Mouse (Mus musculus) thymus, postnatal 4 days (tissue): Measurements from ENCODE around the gene Speer4e.
"Not testable (repeated sequence)": the region's sequence is repeated elsewhere in the genome, so short reads cannot be mapped to it uniquely, and the experiment has no call there.

Experiments
- DNase-seq: peaks from one replicate; pipeline ENCODE4 v3.0.0; 2021

Speer4e gene

GRCm38 (mm10) chr5:14938329-14938728 lies at the start of gene Speer4e:
Gene Speer4e, minus strand, starts transcription at chr5:14938429.
- DNase-seq, result not testable (repeated sequence)

GRCm38 (mm10) chr5:14986649-14987387 lies 48.6 kb upstream of the Speer4e start:
- DNase-seq, result not testable (repeated sequence)

DNA sequence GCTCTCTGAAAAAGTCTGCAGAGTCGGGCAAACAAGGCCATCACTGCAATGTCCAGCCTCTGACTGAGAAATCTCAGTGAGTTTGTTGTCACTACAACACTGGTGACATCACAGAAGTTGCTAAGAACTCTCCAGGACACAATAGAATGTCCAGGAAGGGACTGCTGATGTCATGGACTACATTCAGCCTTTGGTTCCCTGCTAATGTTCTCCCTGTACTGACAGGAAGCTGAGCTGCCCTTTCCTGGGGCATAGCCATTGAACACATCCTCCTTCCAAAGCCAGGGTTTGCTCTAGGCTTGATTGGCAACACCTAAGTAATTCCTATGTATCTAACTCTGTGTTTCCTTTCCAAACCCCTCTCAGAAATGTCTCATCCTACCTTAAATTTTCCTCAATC lies 40.6 kb upstream of the Speer4e start, which contains the start of gene Gm10354:
TSS of gene Gm10354 (minus strand) at position 101 of the 400 bp plus-strand sequence.
- not testable (repeated sequence) for DNase-seq

DNA sequence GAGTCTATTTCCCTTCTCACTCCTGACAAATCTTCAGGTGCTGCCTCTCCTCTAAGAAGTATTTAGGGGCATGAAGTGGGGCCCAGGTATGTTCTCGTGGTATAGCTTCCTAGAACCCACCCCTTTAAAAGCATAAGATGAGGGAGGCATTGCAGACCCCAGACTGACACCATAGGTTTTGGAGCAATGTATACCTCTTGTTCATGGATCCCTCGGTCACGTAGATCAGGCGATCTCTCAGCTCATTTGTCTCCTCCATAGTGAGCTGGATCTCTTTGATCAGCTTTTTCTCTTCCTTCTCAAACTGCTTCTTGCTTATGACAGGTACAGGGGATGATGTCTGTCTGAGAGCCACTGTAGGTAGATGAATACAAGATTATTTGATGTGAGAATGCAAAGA lies 39.1 kb upstream of the Speer4e start:
- DNase-seq, result not testable (repeated sequence)

DNA sequence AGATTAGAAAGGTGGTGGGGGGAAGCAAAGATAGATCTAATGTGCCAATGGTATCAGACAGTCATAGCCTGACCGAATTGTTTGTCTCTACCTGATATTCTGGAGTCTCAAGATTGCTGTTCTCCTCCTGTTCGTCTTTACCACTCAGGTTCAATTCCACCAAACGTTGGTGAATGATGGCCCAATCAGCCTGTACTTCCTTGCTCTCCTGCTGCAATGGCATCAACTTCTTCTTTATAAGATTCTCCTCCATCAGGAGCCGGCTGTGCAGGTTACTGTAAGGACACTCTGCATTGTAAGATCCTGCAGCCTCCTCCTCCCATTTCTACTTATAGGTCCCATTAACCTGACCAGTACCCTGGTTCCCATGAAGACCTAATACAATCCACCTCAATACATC lies 37.1 kb upstream of the Speer4e start:
- DNase-seq, result not testable (repeated sequence)

- not testable (repeated sequence) for DNase-seq
Measured at GRCm38 (mm10) chr5:14972841-14973240, 34.6 kb upstream of the Speer4e start.

DNA sequence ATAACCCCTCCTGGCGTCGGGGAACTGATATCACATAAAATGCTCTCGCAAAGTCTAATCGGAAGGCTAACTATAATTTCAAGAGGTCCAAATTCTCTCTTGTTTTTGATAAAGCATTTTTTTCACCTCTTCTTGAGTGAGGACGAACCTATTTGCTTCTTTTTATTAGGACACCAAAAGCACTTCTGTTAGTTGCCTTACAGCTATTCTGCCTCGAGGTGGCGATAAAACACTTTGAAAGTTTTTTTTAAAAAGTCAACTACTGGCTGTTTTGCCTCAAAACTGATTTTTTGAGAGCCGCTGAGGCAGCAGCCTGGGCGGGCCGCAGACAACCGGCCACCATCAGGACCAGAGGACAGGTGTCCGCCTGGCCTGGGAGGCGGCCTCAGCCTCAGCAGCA lies 25.6 kb upstream of the Speer4e start:
- not testable (repeated sequence) for DNase-seq

- DNase-seq, result not testable (repeated sequence)
Measured at GRCm38 (mm10) chr5:14961502-14961901, 23.3 kb upstream of the Speer4e start.

GRCm38 (mm10) chr5:14955928-14956706 lies 17.9 kb upstream of the Speer4e start:
- not testable (repeated sequence) for DNase-seq

- not testable (repeated sequence) for DNase-seq
Measured at GRCm38 (mm10) chr5:14953587-14953986, 15.4 kb upstream of the Speer4e start.

DNA sequence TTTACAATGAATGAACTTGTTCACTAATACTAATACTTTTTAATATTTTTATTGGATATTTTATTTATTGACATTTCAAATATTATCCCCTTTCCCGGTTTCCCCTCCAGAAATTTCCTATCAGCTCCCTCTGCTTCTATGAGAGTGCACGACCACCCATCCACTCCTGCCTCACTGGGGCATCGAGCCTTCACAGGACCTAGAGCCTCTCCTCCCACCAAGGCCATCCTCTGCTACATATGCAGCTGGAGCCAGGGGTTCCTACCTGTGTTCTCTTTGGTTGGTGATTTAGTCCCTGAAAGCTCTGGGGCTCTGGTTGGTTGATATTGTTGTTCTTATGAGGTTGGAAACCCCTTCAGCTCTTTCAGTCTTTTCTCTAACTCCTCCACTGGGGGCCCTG lies 14.5 kb upstream of the Speer4e start:
- not testable (repeated sequence) for DNase-seq

- DNase-seq, result not testable (repeated sequence)
Measured at GRCm38 (mm10) chr5:14951822-14952221, 13.6 kb upstream of the Speer4e start.

GRCm38 (mm10) chr5:14947482-14948198 lies 9.4 kb upstream of the Speer4e start:
- not testable (repeated sequence) for DNase-seq

GRCm38 (mm10) chr5:14945524-14945923 lies 7.3 kb upstream of the Speer4e start:
- not testable (repeated sequence) for DNase-seq

GRCm38 (mm10) chr5:14941043-14941442 lies 2.8 kb upstream of the Speer4e start:
- DNase-seq, result not testable (repeated sequence)

- DNase-seq, result not testable (repeated sequence)
Measured at GRCm38 (mm10) chr5:14933721-14934120, 4.5 kb downstream of the Speer4e start.

GRCm38 (mm10) chr5:14927047-14927446 lies 11.2 kb downstream of the Speer4e start:
- not testable (repeated sequence) for DNase-seq

DNA sequence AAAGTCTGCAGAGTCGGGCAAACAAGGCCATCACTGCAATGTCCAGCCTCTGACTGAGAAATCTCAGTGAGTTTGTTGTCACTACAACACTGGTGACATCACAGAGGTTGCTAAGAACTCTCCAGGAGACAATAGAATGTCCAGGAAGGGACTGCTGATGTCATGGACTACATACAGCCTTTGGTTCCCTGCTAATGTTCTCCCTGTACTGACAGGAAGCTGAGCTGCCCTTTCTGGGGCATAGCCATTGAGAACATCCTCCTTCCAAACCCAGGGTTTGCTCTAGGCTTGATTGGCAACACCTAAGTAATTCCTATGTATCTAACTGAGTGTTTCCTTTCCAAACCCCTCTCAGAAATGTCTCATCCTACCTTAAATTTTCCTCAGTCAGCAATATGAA lies 23.4 kb downstream of the Speer4e start, which contains the start of gene Gm9758:
TSS of gene Gm9758 (minus strand) at position 101 of the 400 bp plus-strand sequence.
- not testable (repeated sequence) for DNase-seq

GRCm38 (mm10) chr5:14914361-14914760 lies 23.9 kb downstream of the Speer4e start:
- DNase-seq, result not testable (repeated sequence)

- not testable (repeated sequence) for DNase-seq
Measured at GRCm38 (mm10) chr5:14903539-14903938, 34.7 kb downstream of the Speer4e start.

DNA sequence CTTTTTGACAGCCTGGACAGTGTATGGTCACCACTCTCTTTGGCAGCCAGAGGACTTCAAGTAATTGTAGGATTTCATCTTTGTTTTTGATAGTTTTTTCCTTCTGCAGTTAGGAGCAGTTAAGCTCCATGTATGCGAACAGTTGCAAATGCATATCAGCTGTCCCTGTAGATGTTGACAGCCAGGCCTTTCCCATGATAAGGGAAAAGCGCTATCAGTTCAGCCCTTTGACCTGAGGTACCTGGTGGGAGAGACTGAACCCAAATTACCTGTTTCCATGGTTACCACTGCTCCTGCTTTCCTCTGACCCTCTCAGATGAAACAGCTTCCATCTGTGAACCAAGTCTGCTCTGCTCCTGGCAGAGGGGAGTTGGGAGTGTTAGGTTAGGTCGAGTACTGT lies 46.0 kb downstream of the Speer4e start:
- DNase-seq, result no peak

DNA sequence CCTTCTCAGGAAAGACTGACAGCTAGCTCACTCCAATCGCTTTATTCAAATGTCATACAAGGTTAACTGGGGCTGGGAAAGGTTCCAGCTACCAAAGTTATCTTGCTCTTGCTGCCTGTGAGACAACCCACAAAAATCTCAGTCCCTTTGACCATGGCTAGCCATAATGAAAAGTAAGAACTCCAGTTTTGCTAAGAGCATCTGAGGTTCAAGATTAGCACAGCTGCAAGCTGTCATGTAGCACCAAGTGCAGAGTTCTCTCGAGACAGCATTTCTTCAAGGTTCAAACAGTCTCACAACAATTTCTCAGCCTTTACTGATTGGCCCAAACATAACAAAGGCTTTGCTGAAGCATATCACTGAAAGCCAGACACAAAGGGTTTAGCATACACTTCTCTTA lies 52.9 kb downstream of the Speer4e start:
- DNase-seq, result not testable (repeated sequence)
